Mouse (Mus musculus) retina, embryonic 14.5 days (tissue): ENCODE results near the gene Omt2a.
"Not testable (repeated sequence)": the region's sequence is repeated elsewhere in the genome, so short reads cannot be mapped to it uniquely, and the experiment has no call there.

ENCODE experiments used
- DNase-seq: peaks from one replicate; pipeline ENCODE4 v3.0.0-alpha.2; 2015; ENCODE audit warnings: low spot score

Gene Omt2a

DNA sequence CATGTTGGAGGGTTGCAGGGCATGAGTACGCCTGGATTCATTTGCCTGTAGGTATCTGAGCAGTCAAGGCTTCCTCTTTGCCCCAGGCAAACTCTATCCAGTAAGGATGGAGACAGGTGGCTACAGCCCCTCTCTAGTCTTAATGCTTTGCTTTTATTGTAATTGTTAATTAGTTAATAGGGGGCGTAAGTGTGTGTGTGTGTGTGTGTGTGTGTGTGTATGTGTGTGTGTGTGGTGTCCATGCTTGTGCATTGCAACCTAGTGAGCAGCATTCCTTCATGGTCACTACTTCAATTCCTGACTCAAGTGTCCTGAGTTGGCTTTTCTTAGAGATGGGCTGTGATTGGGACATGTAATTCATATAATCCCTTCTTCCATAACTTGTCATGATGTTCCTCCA is at the start of gene Omt2a:
TSS of gene Omt2a (minus strand) at position 101 of the 400 bp plus-strand sequence.
- DNase-seq = no peak

DNA sequence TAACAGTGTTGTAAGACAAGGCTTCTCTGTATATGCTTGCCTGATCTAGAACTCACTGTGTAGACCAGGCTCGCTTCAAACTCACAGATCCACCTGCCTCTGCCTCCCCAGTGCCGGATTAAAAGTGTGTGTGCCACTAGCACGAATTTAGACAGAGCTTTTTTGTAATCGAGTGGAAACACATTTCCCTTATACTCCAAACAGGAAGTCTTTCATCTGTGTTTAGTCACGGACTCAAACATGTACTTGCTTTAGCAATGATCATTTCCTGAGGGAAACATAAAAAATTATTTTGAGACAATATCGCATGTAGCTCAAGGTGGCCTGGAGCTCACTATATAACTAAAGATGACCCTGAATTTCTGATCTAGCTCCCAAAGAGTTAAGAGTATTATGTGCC is 48.8 kb upstream of the Omt2a start:
- DNase-seq = no peak

DNA sequence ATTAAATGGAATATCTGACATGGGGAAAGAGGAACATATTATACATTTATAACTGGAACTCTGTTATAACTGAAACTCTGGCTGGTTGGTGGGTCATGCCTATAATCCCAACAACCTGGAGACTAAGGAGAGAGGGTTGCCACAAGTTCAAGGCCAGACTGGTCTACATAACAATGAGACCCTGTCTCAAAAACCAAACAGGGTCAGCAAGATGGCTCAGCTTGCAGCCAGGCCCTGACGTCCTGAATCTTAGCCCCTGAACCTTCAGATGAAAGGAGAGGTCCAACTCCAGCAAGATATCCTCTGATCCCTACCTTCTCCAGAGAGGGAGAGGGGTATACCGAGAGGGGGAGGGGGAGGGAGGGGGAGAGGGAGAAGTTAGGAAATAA is 45.9 kb upstream of the Omt2a start:
- no peak for DNase-seq

DNA sequence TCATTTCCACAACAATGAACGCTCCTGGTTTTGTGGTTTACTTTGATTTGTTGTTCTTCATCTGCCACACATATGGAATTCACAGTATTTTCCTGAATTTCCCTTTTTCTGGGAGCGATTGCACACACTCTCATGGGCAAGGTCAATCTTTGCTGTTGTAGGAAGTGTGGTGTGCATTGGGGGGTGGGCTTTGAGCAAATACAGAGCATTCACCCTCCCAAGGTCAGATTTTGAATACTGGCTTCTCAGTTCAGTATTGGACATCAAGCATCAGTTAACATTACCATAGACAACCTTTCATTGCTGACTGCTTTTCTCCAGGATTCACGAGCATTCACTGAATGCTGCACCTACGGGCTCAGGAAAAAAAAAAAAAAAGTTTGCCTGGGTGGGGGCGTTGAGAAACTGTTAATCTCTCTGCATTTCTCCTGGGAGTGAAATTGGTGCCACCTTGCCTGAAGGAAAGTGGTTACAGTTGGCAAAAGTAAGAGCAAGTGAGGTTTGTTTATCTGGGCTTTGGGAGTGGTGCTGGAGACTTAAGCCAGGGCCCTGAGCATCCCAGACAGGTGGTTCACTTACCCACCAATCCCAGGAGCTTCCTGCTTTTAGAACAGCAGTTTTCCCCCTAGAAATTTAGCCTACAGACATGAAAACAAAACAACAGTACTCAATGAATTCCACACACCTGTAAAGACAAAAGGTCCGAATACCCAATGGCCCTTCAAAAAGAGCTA is 45.3 kb upstream of the Omt2a start:
- no peak for DNase-seq

DNA sequence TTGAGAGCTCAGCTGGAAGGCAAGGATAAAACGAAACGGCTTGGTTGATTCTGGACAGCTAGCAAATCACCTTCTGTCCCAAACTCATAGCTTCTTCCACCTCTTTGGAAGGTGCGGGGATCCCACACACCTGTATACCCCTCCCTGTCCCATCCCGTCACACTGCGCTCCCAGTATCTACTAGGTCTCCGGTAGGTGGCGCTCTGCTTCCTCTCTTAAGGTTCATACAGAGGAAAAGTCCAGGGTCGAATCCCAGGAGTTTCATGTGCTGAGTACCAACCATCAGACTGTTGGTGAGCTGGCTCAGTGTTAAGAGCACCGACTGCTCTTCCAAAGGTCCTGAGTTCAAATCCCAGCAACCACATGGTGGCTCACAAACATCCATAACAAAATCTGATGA is 43.5 kb upstream of the Omt2a start:
- peak; percentile 90 for DNase-seq

DNA sequence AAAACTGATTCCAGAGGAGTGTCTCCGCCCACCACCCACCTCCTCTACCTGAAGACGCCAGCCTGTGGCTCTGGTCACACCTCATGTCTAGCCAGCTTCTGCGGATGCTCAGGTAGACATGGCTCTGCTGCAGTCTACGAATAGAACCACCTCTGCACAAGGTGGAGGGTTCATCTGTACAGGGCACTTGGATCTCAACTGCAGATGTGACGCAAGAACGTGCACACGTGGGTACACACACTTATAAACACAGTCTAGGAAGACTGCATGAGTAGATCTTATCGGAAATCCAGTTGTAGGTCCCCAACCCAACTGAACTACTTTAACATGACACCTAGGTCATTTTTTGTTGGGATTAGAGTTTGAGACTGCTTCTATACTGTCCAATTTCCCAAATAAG is 41.0 kb upstream of the Omt2a start, which contains the start of gene Gsta2:
TSS of gene Gsta2 (minus strand) at position 178 of the 400 bp plus-strand sequence.
- no peak for DNase-seq

DNA sequence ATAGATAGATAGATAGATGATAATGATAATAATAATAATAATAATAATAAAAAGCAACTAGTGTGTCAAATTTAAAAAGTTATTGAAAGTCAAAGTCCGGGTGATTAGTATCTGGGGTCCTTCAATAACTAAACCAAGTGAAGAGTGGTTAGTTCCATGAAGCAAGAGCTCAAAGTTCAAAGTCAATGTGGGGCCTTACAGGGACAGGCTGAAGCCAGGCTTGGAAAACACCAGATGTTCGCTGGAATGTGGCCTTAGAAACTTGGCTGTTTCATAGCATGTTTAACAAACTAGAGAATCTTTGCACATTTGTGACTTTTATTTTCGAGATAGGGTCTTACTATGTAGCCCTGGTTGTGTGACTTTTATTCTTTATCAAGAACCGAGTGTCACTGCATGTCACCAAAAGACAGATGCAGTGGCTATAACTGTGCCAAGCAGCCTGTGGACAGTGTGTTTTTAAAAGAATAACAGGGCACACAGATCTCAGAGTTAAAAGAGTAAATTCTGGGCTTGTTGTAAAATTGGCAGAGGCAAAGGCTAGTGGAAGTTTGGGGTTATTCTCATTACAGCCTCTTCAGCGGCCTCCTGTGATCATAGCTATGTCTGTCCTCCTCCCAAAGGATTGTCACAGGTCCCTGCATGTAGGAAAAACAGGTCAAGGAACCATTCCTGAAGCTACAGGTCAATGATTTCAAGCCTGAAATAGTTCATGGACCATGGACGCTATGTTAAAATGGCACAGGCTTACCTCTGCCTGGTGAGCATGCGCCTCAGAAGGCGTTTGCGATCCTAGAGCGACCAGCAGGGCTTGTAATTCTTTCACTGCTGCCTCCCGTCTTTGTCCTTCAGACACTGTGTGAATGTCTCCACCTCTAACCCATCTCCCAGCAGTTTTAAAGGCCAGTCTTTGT is 40.3 kb upstream of the Omt2a start:
- DNase-seq = no peak

- DNase-seq = no peak
Measured at GRCm38 (mm10) chr9:78351504-78352220, 37.1 kb upstream of the Omt2a start.

DNA sequence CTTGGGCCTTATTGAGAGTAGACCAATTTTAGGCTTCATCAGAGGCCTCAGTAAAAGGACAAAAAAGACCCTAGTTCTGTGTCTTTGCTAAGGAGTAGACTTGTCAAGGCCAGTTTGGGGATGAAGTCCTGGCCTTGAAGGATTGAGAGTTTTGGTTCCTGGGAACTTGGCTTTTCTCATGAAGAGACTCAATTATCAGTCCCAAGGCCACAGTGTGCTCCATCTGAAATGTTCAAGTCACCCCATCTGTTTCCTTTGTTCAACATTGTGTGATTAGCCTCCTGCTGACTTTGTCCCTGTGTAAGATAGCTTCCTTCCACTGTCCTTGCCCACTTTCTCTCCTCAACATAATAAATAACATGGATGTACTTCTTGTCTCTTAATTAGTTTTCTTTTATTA is 35.4 kb upstream of the Omt2a start:
- not testable (repeated sequence) for DNase-seq

DNA sequence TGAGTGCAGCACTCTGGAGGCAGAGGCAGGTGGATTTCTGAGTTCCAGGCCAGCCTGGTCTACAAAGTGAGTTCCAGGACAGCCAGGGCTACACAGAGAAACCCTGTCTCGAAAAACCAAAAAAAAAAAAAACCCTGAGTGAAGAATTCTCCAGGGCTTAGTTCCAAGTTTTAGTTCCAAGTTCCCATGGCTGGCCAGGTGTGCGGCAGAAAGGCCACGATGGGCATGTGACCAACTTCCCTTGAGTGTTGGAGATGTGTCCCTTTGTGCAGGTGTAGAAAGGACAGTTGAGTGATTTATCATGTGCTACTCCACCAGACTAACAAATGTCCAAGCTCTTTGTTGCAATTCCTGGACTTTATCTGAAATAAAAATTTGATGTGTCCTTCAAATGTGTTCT is 34.5 kb upstream of the Omt2a start:
- DNase-seq = not testable (repeated sequence)

- DNase-seq = not testable (repeated sequence)
Measured at GRCm38 (mm10) chr9:78348206-78349004, 33.8 kb upstream of the Omt2a start.

DNA sequence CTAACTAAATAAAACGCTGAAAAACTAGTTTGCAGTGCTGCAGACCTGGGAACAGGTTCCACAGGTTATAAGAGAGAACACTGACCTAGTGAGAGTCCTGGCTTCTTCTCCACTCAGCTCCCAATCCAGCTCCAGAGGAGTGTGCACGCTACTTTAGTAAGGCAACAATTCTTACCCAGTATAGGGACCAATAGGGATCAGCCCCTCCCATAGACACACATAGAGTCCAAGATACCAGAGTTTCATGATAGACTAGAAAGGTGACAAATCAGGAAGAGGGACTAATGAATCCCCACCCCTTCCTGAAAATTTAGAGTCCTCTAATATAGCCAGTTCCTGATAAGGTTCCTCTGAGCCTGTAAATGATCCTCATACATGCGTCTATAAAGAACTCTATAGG is 32.4 kb upstream of the Omt2a start:
- no peak for DNase-seq

GRCm38 (mm10) chr9:78345235-78345634 is 30.6 kb upstream of the Omt2a start:
- not testable (repeated sequence) for DNase-seq

GRCm38 (mm10) chr9:78343055-78343454 is 28.5 kb upstream of the Omt2a start:
- DNase-seq = not testable (repeated sequence)

GRCm38 (mm10) chr9:78342494-78342893 is 27.9 kb upstream of the Omt2a start:
- DNase-seq = not testable (repeated sequence)

DNA sequence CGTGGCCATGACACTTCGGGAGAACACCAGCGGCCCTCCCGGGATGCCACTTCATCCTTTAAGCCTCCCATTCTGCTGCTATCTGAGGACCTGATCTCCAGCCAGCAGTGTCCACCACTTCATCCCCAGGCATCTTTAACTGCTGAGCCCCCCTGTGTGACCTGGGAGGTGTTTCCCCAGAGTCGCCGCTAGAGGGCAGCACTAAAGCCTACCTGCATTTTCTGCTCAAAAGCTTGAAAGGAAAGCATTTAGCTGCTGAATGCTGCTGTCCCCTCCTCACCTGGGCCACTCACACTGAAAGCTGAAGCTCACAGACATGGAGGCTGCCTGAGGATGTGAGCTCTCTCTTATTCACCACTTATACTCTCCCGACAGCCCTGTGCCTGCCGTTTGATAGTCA is 25.7 kb upstream of the Omt2a start:
- DNase-seq = peak; percentile 73

DNA sequence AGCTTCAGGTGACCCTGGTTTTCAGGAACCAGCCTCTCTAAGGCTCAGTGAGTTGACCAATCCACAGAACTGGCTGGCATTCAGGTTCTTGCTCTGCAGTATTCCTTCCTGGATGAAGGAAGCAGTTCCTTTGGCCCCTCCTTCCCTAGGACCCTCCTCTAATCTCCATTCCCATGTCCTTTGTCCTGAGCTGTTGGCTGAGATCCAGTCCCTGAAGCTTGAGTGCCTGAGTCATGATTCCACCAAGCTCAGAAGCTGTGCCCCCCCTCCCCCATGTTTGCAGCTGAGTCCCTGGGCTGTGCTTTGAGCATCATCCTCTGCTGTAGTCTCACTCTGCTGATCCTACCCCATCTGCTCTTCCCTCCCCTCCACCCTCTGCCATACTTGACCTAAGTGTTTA is 22.5 kb upstream of the Omt2a start:
- not testable (repeated sequence) for DNase-seq

DNA sequence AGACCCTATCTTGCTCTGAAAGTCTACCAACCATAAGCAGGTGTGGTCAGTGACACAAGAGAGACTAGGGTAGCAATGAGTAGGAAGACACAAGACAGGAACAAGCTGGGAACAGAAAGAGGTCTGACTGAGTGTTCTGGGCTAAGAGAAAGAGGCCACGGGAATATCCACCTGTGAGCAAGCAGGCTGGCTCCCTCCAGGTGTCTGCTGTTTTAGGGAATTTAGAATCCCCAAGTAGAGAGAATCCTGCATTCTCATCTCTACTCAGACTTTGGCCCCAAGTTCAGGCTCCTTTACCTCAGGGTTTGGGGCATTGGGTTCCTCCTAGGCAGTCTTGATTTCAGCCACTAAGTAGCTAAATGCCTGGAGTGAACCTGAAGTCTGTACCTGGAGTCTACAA is 12.7 kb upstream of the Omt2a start, which contains the start of gene Omt2b:
TSS of gene Omt2b (plus strand) at position 301 of the 400 bp plus-strand sequence.
- DNase-seq = not testable (repeated sequence)

GRCm38 (mm10) chr9:78319499-78319898 is 4.9 kb upstream of the Omt2a start:
- DNase-seq = no peak

DNA sequence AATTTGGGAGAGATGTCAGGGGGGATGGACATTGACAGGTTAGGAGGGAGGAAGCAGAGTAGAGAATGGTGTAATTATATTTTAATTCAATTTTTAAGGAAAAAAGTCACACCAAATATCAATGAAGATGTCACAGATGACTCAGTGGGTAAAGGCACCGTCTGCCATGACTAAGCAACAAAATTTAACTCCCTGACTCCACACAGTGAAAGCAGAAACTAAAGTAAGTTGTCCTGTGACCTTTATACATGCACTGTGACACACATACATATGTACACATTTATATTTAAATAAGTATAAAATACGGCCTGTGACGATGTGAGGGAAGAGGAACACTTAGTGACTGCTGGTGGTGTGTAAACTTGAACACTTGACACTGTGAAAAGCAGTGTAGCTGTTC is 6.5 kb downstream of the Omt2a start:
- not testable (repeated sequence) for DNase-seq

GRCm38 (mm10) chr9:78299143-78299542 is 15.5 kb downstream of the Omt2a start:
- DNase-seq = not testable (repeated sequence)
